Mouse (Mus musculus) stomach, embryonic 15.5 days (tissue): ENCODE measurements around the gene Aim2. TPM values are rescaled to one million over a fixed set of nuclear protein-coding genes. Genes with fewer than 3 reads are reported as not detected.

Experiments
- ATAC-seq: fragments of 200-750 bp; cut with Nextera tagmentation; 2 replicates; pipeline ENCODE4 v1.8.0; 2017; ENCODE audit warnings: low read depth, moderate number of reproducible peaks, moderate TSS enrichment; ENCODE audit not compliant: insufficient read depth, low FRiP score
- H3K27ac ChIP-seq: fragments of 300-500 bp; sonication (generic); 2 replicates; pipeline ENCODE4 v1.5.1; 2015; ENCODE audit warnings: mild to moderate bottlenecking, inconsistent platforms
- H3K27me3 ChIP-seq: fragments of 300-500 bp; sonication (generic); replicated peaks from 2 replicates; pipeline ENCODE4 v1.6.1; 2015; ENCODE audit warnings: inconsistent platforms
- H3K36me3 ChIP-seq: fragments of 300-500 bp; sonication (generic); 2 replicates; pipeline ENCODE4 v1.6.1; 2015; ENCODE audit warnings: inconsistent platforms
- H3K4me1 ChIP-seq: fragments of 300-500 bp; sonication (generic); 2 replicates; pipeline ENCODE4 v1.6.1; 2015; ENCODE audit warnings: inconsistent platforms
- H3K4me2 ChIP-seq: fragments of 300-500 bp; sonication (generic); 2 replicates; pipeline ENCODE4 v1.6.1; 2015; ENCODE audit warnings: mild to moderate bottlenecking, inconsistent platforms
- H3K4me3 ChIP-seq: fragments of 300-500 bp; sonication (generic); replicated peaks from 2 replicates; pipeline ENCODE4 v1.5.1; 2015; ENCODE audit warnings: inconsistent platforms
- H3K9ac ChIP-seq: fragments of 300-500 bp; sonication (generic); 2 replicates; pipeline ENCODE4 v1.6.1; 2015; ENCODE audit warnings: inconsistent platforms
- H3K9me3 ChIP-seq: fragments of 300-500 bp; sonication (generic); 2 replicates; pipeline ENCODE4 v1.6.1; 2016; ENCODE audit warnings: inconsistent platforms
- WGBS: fragments of 180-500 bp; shearing (Covaris S2); methylation state at CpG from one replicate; pipeline ENCODE4 v1.1.7; 2015; 5-methylcytosine and 5-hydroxymethylcytosine counted together
- polyA plus RNA-seq: library from polyadenylated mRNA; unstranded; fragments of >200 nt; fragmentation: Nextera tagmentation; extraction: Ambion mirVana; gene quantifications from 2 replicates; pipeline ENCODE4 v1.2.1, GENCODE M21; 2015

Gene Aim2
- polyA plus RNA-seq, 1 experiment from 2014 or later = 3.3 TPM

DNA sequence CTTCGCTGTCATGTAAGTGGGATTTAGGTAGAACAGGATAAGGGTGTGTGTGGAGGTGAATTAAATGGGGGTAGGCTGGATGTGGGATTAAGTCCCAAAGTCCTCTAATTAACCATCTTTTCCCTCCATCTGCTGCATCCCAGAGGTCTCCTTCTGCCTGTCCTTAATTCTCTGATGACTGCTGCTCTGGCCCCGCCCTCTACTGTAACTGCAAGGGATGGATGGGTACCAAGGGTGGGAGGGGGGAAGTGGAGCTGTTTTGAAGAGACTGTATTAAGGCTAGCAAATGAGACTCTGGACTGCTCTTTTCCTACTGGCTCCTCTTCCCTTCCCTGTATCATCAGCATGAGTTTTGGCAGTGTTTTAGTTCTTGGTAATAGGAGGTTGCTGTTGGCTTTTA, 18.9 kb downstream of the Aim2 start:
- peaks cover 14% of the 10 kb centered on the region for H3K4me1 ChIP-seq
- peaks cover 21% of the 10 kb centered on the region for H3K27me3 ChIP-seq
- no peak overlapping the region for H3K4me2 ChIP-seq
- H3K9me3 ChIP-seq = no peaks in the 10 kb centered on the region
- H3K9ac ChIP-seq = no peak overlapping the region
- no peak overlapping the region for H3K27ac ChIP-seq
- H3K36me3 ChIP-seq = no peaks in the 10 kb centered on the region
- ATAC-seq = no peak
- WGBS = 75% methylated on average over 2 of the region's 2 CpGs
- H3K4me3 ChIP-seq = no peak overlapping the region

DNA sequence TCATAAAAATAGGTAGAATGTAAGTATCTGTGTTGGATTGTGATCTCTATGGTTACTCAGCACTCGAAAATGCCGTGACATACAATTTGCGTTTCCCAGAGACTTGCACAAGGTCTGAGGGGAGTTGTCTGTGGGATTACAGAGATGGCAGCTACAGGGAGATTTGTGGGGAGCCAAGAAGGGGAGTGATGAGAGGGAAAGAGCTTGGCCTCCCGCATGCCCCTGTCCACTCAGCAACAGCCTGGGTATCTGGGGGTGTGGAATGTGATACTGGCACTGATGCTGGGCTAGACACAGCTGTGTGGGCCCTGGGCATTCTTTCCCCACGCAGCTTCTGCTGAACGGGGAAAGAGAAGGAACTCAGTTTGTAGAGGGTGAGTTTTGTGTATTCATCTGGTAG, 19.8 kb downstream of the Aim2 start:
- 73% methylated on average over 6 of the region's 6 CpGs for WGBS
- no peaks in the 10 kb centered on the region for H3K9me3 ChIP-seq

DNA sequence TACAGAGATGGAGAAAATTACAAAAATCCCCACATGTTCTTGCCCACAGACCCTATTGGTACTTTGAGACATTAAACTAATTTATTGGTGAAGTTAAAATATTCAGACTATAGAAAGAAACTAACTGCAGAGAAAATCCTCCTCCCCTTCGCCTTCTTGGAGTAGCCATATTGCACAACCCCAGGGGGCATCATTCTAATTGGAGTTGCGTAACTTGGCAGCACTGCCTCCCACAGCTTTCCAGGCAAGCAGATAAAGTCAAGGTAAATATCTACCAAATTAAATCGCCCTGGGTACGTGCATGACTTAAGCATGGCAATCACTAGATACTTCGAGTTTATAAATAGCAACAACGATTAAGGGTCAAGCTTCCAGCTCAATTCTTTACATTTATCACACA, 20.9 kb downstream of the Aim2 start:
- WGBS = 79% methylated on average over 6 of the region's 6 CpGs
- H3K4me1 ChIP-seq = peaks cover 7% of the 10 kb centered on the region

More for the DNA sequence above, 19.8 kb downstream of the Aim2 start:
- Histone ChIP-seq H3K4me2 (no peak overlapping the region), H3K27me3 (peaks cover 20% of the 10 kb centered on the region), H3K27ac (no peak overlapping the region), H3K4me3 (no peak overlapping the region), H3K9ac (no peak overlapping the region), H3K4me1 (peaks cover 14% of the 10 kb centered on the region), H3K36me3 (no peaks in the 10 kb centered on the region)
- ATAC-seq = no peak

DNA sequence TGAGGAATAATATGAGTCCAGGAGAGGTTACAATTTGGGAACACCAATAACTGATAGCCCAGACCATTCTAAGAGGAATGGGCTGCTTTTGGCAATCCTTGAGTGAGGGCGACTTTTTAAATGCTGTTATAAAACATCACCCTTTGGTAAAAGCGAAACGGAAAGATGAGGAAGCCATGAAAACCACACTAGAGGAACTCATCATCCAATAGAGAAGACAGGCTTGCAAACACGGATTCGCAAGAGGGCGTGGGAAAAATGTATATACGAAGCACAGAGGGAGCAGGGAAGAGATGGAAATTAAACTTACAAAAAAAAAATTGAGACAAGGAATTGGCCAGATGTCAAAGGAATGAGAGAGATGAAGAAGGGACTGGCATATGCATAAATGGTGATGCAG, 23.3 kb downstream of the Aim2 start:
- no peaks in the 10 kb centered on the region for H3K27me3 ChIP-seq
- H3K9me3 ChIP-seq = no peaks in the 10 kb centered on the region
- H3K36me3 ChIP-seq = no peaks in the 10 kb centered on the region
- H3K9ac ChIP-seq = no peak overlapping the region
- ATAC-seq = no peak
- no peaks in the 10 kb centered on the region for H3K4me1 ChIP-seq
- H3K27ac ChIP-seq = no peak overlapping the region
- no peak overlapping the region for H3K4me3 ChIP-seq
- WGBS = 80% methylated on average over 7 of the region's 7 CpGs
- no peak overlapping the region for H3K4me2 ChIP-seq

More for the DNA sequence above, 20.9 kb downstream of the Aim2 start:
- Histone ChIP-seq H3K9me3 (no peaks in the 10 kb centered on the region), H3K4me2 (no peak overlapping the region), H3K36me3 (no peaks in the 10 kb centered on the region), H3K27me3 (peaks cover 15% of the 10 kb centered on the region), H3K9ac (no peak overlapping the region), H3K4me3 (no peak overlapping the region), H3K27ac (no peak overlapping the region)
- ATAC-seq = no peak

DNA sequence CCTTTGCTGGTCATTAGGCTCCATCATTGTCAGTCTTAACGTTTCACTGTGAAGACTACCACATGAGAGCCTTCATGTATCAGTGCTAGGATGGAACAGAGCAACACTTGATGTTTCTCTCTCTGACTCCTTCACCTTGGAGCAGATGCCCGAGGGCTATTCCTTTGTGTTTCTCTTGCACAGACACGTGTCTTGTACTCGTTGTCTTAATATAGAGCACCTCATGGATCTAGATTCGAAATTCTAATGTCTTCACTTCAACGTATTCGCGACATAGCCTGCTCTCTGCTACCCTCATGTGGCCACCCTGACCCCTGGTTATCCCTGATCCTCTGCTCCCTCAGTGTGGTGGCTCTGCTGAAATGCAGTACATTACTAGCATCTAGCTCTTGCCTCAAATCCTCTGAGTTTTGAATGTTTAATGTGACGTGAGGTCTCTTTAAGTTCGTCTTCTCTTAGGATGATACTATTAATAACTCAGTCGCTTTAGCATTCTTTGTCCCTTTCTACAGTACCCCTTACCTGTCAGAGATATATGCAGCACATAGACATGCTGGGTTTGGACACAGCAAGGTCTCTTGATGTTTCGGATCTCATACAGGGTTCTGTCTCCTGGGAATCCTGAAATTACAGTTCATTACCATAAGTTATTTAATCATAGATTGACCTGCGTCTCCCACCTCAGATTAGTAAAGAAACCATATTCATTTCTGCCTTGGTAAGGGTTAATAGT, 26.9 kb downstream of the Aim2 start:
- H3K4me3 ChIP-seq = no peak overlapping the region
- no peaks in the 10 kb centered on the region for H3K9me3 ChIP-seq
- H3K4me2 ChIP-seq = no peak overlapping the region
- 32% methylated on average over 13 of the region's 13 CpGs for WGBS
- no peaks in the 10 kb centered on the region for H3K4me1 ChIP-seq
- no peaks in the 10 kb centered on the region for H3K27me3 ChIP-seq
- H3K27ac ChIP-seq = no peak overlapping the region
- H3K36me3 ChIP-seq = no peaks in the 10 kb centered on the region
- H3K9ac ChIP-seq = no peak overlapping the region
- no peak for ATAC-seq

DNA sequence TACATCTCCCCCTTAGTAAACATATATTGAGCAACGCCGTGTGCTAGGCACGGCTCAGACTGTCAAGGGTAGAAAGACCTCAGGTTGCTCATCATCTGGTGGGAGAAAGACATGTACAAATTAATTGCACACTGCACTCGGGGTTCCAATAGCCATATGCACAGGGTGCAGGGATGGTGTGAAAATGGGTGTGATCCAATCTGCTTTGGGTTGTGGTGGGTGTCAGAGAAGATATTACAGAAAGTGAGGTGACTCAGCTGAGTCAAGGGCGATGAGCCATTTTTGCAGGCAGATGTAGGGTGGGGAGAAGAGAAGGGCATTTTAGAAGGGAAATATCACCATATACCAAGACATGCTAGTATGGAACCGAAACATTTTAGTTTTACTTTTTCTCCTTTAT, 30.8 kb downstream of the Aim2 start:
- ATAC-seq = no peak
- no peak overlapping the region for H3K27ac ChIP-seq
- H3K9ac ChIP-seq = no peak overlapping the region
- WGBS = 86% methylated on average over 6 of the region's 6 CpGs
- H3K4me1 ChIP-seq = no peaks in the 10 kb centered on the region
- no peaks in the 10 kb centered on the region for H3K27me3 ChIP-seq
- no peak overlapping the region for H3K4me3 ChIP-seq
- H3K36me3 ChIP-seq = no peaks in the 10 kb centered on the region
- H3K9me3 ChIP-seq = no peaks in the 10 kb centered on the region
- H3K4me2 ChIP-seq = no peak overlapping the region

DNA sequence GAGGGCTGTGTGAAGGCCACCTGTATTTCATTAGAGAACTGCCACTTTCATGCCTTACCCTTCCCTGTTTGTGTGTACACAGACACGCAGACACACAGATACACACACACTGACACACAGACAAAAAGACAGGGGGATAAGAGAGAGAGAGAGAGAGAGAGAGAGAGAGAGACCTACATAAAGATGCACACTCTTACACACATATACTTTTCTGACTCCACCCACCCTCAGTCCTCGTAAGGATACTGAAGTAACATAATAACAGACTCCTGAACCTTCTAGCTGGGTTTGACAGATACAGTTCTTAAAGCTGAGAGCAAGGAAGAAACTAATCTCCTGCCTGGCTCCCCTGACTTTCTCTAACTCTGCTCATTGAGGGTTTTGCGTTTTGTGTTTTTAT, 38.8 kb downstream of the Aim2 start:
- Histone ChIP-seq H3K9me3 (no peaks in the 10 kb centered on the region), H3K4me2 (peak overlapping the region; percentile 37; the same call in 1 of the 2 replicates), H3K4me1 (0 out of 2 replicates have a peak, but pooled peaks cover 4% of the 10 kb centered on the region), H3K9ac (no peak overlapping the region), H3K36me3 (no peaks in the 10 kb centered on the region), H3K4me3 (0 out of 2 replicates have a peak overlapping the region, but pooled peaks have one; percentile 2), H3K27ac (no peak overlapping the region), H3K27me3 (no peaks in the 10 kb centered on the region)
- WGBS = 19% methylated on average over 3 of the region's 3 CpGs
- no peak for ATAC-seq

DNA sequence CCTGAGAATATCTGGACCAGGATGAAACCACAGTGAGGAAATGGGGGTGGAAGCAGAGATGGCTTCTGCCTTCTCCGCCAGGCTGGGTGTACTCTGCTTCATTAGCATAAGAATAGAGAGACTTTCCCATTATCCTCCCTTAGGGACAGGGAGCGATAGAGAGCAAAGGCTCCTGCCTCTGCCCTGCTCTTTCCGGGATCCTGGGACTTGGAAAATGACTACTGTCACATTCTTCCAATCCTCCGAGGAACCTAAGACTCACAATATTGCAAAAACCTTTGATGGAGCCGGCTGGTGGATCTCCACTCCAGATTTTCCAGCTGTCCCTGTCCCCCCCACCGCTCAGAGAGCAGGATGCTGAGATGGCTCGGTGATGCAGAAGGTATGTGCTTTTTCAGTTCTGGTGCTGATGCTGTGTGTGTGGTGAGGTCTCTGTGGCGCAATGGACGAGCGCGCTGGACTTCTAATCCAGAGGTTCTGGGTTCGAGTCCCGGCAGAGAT, 39.3 kb downstream of the Aim2 start:
- H3K9me3 ChIP-seq = no peaks in the 10 kb centered on the region
- H3K4me1 ChIP-seq = 0 out of 2 replicates have a peak, but pooled peaks cover 4% of the 10 kb centered on the region
- H3K4me2 ChIP-seq = peak overlapping the region; percentile 37
- 7% methylated on average over 13 of the region's 13 CpGs for WGBS
- no peaks in the 10 kb centered on the region for H3K36me3 ChIP-seq
- no peak overlapping the region for H3K27ac ChIP-seq
- ATAC-seq = no peak; the same call in 1 of the 2 replicates
- H3K27me3 ChIP-seq = no peaks in the 10 kb centered on the region
- peak overlapping the region; percentile 2; the same call in 1 of the 2 replicates for H3K4me3 ChIP-seq
- no peak overlapping the region for H3K9ac ChIP-seq

DNA sequence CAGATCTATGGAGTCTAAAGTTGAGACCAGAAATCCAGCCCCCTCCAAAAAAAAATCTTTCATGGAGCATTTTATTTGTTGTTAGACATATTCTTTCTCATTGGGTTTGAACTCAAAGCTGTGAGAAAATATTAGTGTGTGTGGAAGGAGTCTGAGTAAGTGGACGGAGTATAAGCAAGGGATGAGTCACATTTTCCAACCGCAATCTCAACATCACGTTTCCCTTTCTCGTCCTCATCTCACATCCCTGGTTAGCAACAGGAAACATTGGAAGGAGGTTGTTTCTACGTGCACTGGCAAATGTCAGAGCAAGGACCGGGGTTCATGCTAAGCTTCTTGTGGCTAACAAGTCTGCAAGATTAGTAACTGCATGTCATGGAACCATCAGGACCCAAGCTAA, 41.1 kb downstream of the Aim2 start:
- Histone ChIP-seq H3K27me3 (no peaks in the 10 kb centered on the region), H3K27ac (no peak overlapping the region), H3K4me2 (no peak overlapping the region), H3K9ac (no peak overlapping the region), H3K4me3 (no peak overlapping the region), H3K4me1 (0 out of 2 replicates have a peak, but pooled peaks cover 4% of the 10 kb centered on the region), H3K9me3 (no peaks in the 10 kb centered on the region), H3K36me3 (no peaks in the 10 kb centered on the region)
- WGBS = 81% methylated on average over 6 of the region's 6 CpGs
- ATAC-seq = no peak

DNA sequence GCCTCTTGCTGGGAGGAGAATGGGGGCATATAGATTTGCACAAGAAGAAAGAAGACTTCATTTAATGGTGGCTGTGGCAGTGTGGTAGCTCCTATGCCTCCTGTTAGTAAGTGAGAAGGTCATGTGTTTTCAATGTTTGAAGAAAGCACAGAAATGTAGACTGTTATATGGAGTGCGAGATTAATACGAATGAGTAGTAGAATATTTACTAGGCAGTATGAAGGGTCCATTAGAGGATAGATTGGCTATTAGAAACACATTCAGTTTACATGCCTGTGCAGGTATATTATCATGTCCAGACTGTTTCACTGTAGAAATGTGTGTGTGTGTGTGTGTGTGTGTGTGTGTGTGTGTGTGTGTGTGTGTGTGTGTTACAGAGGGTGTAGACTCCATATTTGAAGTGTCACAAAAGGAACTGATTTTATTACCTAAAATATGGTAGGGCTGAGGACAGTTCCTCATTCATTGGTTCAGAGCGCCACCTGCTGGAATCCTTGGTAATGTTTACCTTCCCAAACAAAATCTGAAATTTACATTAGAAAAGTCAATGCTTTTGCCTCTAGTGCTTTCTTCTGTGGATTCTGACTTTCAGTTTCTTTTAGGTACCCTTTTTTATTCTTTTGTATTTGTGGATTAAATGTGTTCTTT, 47.8 kb downstream of the Aim2 start:
- no peaks in the 10 kb centered on the region for H3K9me3 ChIP-seq
- H3K27me3 ChIP-seq = no peaks in the 10 kb centered on the region
- H3K4me2 ChIP-seq = no peak overlapping the region
- H3K9ac ChIP-seq = no peak overlapping the region
- no peaks in the 10 kb centered on the region for H3K36me3 ChIP-seq
- WGBS = 22% methylated on average over 3 of the region's 3 CpGs
- ATAC-seq = no peak
- H3K4me3 ChIP-seq = no peak overlapping the region
- H3K4me1 ChIP-seq = no peaks in the 10 kb centered on the region
- no peak overlapping the region for H3K27ac ChIP-seq

DNA sequence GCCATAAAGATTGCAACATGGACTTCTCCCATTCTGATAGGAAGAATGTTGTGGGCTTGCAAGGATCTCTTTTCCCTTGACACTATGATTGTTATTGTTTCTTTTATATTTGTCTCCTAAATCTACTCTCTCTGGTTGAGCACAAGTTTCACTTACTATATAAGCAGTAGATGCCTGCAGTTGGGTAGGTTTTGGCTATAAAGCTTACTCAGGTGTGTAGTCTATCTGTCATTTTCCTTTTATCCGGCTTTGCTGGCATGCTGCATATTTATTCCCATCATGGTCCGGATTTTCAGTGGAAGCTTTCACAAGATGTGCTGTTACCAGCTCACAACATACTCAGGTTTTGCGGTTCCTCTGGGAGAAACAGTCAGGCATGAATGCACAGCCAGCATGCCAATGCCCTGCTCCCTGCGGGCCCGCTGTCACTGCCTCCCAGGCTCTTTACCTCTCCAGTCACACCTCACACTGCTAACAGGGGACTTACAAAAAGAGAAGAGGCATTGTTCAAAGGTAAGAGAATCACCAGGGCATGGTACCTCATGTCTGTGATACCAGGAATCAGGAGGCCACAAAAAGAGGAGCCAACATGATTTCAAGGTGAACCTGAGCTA, 54.1 kb downstream of the Aim2 start:
- Histone ChIP-seq H3K9ac (no peak overlapping the region), H3K27ac (no peak overlapping the region), H3K36me3 (no peaks in the 10 kb centered on the region), H3K4me1 (no peaks in the 10 kb centered on the region), H3K9me3 (no peaks in the 10 kb centered on the region), H3K27me3 (no peaks in the 10 kb centered on the region), H3K4me2 (no peak overlapping the region), H3K4me3 (no peak overlapping the region)
- ATAC-seq = no peak
- WGBS = 77% methylated on average over 5 of the region's 5 CpGs

DNA sequence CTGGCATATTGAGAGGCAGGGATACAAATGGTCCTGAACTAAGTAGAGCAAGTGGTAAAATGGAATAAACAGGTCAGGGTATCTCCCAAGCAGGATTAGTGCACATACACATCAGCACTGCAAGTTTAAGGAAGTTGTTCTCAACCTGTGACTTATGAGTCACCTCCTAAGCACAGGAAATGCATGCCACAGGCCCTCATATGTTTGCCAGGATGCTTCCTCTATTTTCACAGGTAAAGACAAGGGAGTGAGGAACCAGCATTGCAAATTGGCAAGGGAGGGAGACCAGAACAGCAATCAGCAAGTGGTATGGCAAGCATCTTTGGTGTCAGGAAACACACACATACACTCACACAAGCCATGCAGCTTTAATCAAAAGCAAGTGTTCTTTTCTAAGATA, 58.4 kb downstream of the Aim2 start:
- Histone ChIP-seq H3K9me3 (no peaks in the 10 kb centered on the region), H3K4me2 (no peak overlapping the region), H3K4me3 (no peak overlapping the region), H3K4me1 (no peaks in the 10 kb centered on the region), H3K27me3 (no peaks in the 10 kb centered on the region), H3K9ac (no peak overlapping the region), H3K36me3 (no peaks in the 10 kb centered on the region), H3K27ac (no peak overlapping the region)
- no peak for ATAC-seq
